Mouse (Mus musculus) lung, adult 2 months (tissue): ENCODE results near the gene Pdcd2.

Source experiments
- CTCF ChIP-seq: fragments of 200-500 bp; IDR thresholded peaks from 2 replicates; pipeline ENCODE4 v1.5.1; 2011; ENCODE audit warnings: mild to moderate bottlenecking, low read length, control low read depth; ENCODE audit not compliant: insufficient read depth
- POLR2A ChIP-seq: fragments of 200-500 bp; IDR thresholded peaks from 2 replicates; pipeline ENCODE4 v1.6.1; 2011; ENCODE audit warnings: low read depth, mild to moderate bottlenecking, control low read depth, low read length, borderline replicate concordance; ENCODE audit errors: extremely low read depth

- TF ChIP-seq CTCF (no peak), POLR2A (no peak)
Measured at GRCm38 (mm10) chr17:15540309-15540708, 13.2 kb upstream of the Pdcd2 start.
